Mouse (Mus musculus) left cerebral cortex, adult 18-20 months (tissue): ENCODE measurements around the gene Tmem30a. TPM values are rescaled to one million over a fixed set of nuclear protein-coding genes. Genes with fewer than 3 reads are reported as not detected.

Experiments used
- DNase-seq, 2 experiments: peaks; one replicate each; pipeline ENCODE4 v3.0.0; 2021 to 2022; ENCODE audit warnings: low spot score in 2 of 2, mixed read lengths in 1 of 2
- total RNA-seq, 2 experiments: library from RNA; stranded (reverse); gene quantifications; 2 replicates each; pipeline ENCODE4 v1.2.3; 2021

Tmem30a gene
- total RNA-seq, 2 experiments from 2014 or later, result 282 to 288 TPM

DNA sequence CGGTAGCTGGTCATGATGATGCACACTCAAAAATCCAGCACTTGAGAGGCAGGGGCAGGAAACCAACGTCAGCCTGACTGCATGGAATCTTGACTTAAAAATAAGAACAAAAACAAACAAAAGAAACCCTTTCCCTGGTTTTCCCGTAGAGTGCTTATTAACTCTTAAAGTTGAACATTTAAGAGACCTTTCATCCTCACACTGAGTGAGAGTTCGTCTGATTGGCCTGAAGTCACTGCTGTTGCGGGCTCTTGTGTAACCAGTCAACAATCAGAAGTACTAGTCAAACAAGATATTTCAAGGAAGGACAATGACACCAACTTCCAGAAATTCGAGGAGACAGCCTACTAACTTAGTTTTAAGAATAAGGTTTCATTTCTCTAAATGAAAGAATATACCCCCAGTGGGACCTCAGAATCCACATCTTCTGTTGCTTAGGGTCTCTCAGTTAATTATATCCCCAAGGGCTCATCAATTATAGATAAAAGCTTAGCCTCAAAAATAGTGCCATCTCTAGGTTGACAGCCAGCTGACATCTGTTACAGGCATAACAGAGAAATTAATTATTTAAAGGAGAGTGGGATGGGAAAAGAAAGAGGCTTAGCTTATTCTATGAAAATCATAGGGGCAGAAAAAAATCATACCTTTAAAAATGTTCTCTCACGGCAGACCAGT lies 3.3 kb upstream of the Tmem30a start:
- DNase-seq, result no peak

DNA sequence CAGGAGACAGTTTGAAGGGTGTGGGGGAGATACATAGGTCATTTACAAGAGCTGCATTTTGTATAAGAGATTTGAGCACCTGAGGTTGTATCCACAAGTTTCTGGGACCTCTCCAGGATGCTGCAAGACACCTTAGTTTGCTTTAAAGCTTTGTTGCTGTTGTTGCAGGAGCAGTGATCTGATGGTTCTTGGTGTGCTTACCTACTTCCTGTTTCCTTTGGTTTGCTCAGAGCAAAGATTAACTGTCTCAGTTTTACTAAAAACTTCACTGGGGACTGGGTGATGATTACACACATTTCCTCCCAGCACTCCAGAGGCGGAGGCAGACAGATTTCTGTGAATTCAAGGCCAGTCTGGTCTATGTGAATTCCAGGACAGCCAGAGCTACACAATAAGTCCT lies 1.8 kb upstream of the Tmem30a start:
- no peak for DNase-seq

DNA sequence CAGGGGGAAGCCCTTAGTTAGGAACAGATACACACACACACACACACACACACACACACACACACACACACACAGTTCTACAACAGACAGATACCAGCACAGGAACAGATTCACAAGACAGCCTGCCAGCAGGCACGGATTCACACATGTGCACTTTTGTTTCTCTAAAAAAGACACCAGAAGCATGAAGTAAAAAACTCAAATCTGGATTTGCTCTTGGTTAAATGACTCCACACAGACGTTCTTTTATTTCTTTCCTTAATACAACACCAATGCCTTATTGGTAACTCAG lies 7.6 kb downstream of the Tmem30a start:
- DNase-seq, result no peak

DNA sequence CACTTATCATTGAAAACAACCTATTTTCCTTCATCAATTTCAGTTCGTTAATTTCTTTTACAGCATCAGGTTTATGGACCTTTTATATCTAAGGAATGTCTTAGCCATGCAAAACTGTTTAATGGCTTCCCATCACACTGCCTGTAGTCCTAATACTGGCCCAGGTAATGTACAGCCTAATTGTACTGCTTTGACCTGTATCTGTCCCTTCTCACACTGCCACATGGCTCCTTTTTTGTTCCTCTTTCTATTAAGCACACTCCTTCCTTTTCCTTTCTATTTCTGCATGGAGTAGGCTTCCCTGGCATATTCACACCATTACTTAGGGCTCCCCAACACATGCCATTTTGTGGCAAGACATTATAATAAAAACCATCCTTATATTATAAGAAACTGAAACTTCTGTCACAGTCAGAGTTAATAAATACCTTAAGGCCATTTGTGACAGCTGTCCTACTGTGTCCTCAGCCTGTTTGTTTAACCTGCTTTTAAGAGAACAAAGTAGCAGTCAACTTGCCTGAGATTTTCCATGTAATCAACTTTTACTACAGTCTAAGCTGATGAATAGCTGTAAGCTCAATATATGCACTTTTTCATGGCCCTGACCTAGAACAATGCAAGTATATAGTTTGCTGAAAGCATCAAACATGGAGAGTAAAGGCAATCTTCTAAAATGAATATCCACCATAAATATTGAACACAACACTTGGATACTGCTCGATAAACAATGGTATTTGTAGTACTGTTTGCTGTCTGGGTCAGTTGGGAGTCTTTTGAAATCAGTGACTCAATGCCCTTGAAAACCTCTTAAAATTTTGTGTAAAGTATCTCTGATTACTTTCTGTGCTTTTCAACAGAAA lies 8.1 kb downstream of the Tmem30a start:
- DNase-seq, result no peak

DNA sequence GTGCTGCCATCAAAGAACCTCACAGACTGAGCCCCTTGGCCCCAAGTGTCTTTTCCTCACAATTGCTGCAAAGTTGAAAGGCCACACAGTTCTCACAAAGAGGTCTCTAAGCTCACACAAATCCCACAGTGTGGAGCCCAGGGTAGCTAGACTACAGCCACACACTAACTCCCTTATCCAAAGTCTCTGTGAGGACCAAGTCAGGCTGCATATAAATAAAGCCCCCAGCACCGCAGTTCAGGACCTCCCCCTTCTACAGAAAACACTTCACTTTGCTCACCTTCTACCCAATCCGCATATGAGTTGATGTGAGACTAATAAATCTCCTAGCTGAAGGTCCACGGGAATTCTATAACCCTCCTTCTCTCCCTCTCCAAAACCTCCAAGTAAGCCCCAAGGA lies 8.9 kb downstream of the Tmem30a start:
- DNase-seq, result no peak

DNA sequence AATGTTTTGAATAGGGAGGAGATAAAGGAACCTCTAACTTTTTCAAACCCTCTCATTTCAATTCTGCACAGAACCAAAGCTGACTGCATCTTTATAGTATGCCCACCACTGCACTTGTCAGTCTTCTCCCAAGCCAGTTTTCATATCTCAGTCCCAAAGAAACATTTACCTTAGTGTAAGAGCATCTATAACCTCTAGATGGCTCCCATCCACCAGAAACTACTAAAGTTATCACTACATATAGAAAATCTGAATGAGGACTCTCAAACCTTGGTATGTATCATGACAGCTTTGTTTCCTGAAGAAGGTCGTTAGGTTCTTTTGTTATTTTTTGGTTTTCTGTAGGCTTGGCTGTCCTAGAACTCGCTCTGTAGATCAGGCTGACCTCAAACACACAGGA lies 14.0 kb downstream of the Tmem30a start:
- DNase-seq, result no peak

DNA sequence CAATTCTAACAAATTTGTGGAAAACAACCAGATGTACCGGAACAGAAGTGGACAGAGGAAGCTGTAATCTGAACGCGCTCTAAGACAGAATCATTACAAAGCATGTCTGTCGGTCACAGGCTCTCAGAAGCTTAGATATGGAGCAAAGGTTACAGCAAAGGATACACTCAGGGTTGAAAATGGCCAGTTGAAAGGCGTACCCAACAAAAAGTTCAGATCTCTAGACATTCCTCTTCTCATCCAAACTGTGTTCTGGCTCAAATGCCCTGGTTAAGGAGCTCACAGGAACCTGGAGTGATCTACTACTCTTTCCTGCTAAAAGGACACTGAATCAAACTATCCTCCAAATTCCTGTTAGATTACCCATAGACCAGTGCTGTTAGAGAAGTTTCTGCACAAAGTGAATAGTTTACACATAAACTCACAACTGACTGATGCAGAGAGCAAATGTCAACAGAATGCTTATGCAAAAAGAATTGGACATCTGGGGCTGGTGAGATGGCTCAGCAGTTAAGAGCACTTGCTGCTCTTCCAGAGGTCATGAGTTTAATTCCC lies 26.2 kb downstream of the Tmem30a start:
- no peak for DNase-seq

DNA sequence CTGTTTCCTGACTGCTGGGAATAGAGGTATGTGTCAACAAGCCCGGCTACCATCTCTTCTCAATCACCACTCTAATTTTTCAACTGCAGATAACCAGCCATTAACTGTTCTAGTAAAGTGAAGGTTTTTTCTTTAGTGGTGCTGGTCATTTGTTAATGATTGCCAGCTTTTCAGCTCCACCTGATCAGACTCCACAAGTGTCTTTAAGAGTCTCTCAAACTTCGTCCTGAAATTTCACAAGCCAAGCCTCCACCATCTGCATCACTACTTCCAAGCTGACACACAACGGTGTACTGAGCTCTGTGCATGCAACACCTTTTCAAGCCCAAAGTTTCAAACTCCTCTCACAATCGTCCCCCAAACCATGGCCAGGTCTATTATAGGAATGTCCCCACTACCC lies 28.0 kb downstream of the Tmem30a start:
- DNase-seq, result no peak

DNA sequence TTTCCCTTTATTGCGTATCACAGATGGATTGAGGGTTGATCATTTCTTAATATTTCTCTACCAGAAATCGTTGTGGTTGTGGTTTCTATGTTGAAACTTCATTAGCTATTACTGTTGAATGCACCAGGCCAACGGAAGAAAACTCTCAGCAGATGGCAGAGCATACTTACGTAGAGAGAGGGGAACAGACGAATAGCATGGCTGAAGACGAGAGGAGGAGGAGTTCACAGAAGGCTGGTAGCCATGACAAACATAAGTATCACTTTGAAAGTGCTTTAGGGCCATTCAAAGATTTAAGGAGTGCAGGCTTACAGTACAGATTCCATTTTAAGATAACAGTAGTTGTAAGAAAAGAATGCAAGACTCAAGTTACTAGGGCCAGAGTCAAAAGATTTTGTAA lies 30.8 kb downstream of the Tmem30a start:
- no peak for DNase-seq

DNA sequence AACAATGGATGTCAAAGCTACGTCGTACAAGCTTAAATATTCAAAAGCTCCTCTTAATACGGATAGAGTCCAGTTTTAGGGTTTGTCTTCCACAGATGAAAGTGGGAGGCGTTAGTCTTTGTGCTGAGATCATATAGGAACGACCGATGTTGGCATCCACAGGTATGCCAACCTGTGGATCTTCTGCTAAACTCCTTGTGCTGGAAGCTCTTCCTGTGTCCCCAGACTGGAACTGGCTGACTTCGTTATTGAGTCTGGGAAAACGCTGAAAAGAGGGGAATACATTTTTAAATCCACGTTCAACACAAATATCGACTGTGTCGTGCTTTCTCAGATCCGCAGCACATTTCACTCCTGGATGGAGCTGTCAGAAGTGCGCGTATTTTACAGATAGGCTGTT lies 33.2 kb downstream of the Tmem30a start:
- no peak for DNase-seq

DNA sequence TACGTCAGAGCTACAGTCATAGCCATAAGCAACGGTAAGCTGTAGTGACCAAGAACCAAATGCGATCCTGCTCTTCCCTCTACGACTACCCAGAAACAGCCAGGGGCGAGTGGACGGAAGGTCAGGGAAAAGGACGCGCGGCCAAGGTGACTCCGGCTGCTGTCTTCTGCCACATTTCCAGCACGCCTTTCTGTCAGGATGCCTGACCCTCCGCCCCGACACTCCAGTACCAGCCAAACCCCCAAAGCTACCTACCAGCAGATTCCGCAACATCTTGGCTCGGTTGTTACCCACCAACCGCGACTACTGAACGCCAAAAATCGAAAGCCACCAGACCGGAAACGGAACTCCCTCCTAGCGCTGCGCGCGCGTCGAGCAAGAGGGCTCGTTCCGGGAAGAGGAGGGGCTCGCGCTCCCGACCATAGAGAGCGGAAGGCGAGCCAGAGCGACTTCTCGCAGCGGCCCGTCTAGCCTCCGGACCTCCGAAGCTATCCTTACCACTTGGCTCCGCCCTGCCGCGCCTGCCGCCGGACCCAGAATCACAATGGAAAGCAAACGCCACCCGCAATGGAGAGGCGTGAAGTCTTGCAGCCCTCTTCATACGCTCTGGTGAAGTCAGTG lies 33.8 kb downstream of the Tmem30a start, which contains the start of gene Cox7a2:
Gene Cox7a2, minus strand, starts transcription at position 494 of the 621 bp plus-strand sequence.
- DNase-seq, result peak; percentile 94 to 96

DNA sequence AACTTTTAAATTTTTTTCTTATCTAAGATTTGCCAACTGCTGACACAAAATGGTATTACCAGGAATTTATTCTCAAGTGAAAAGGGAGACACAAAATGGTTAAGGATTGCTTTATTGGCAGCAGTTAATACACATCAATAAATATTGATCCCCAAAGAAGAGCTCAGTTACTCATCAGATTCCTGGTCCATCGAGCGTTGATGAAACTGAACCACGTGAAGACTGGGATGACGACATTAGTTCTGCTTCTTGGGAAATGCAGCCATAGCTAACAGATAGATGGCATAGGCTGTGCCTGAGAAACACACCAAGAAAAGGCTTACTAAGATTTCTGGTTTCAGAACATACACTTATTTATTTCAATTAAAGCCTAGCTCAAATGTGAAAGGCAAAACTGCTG lies 38.0 kb downstream of the Tmem30a start:
- DNase-seq, result no peak

DNA sequence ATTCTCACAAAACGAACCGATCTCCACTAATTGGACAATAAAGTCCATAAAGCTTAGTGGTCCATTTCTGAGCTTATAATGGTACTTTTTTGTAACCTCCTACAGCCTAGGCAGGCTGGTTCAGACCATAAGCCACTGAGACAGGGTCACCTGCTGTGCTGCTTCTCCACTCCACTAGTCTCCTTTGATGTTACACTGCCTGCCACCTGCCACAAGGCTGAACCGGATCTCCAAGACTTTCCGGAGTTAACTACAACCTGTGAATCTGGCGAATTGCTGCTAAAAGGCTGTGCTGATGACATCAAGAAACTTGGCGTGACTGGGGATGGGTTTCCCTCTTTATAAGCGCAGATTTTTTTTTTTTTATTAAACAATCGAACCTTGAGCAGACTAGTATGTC lies 41.5 kb downstream of the Tmem30a start:
- DNase-seq, result no peak

DNA sequence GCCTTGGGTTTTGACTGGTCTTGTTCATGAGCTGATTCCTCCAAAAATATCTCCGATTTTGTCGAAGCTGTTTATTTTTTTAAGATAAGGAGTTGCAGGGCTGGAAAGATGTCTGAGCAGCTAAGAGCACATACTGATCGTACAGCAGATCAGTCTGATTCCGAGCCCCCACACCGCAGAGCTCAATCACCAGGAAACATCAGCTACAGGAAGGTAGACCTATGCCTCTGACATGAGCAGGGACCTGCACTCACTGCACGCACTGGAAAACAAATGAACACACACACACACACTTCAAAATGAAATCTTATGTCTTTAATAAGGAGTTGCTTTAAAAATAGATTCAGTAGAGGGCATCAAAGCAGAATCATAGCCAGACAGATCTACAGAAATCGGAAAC lies 42.6 kb downstream of the Tmem30a start:
- DNase-seq, result no peak

DNA sequence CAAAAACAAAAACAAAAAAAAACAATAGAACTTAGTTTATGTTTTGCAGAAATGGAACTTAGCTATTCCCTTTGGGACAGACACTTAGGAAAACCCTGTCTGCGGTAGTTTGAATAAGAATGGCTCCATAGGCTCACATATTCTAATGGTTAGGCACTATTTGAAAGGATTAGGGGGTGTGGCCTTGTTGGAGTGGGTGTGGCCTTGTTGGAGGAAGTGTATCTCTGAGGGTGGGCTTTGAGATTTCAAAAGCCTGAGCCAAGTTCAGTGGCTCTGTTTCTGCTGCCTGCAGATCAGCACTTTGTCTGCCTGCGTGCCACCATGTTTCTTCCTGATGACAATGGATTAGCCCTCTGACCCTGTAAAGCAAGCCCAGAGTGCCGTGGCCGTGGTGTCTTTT lies 48.3 kb downstream of the Tmem30a start:
- DNase-seq, result no peak

DNA sequence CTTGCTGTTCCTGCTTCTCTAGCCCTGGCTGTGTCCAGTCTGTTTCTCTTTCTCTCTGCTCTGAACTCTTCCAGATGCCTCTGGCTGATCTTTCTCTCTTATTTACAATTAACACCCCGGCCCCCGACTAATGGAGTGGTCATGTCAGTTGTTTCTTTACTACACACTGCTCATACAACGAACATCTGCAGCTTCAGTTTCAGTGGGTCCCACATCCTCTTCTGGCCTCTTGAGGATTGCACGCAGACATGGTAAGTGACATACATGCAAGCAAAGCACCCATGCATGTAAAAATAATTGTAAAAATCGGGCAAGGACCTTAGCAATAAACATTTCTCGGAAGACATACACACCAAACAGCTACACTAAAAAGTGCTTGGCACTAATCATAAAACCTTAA lies 57.7 kb downstream of the Tmem30a start:
- no peak for DNase-seq

DNA sequence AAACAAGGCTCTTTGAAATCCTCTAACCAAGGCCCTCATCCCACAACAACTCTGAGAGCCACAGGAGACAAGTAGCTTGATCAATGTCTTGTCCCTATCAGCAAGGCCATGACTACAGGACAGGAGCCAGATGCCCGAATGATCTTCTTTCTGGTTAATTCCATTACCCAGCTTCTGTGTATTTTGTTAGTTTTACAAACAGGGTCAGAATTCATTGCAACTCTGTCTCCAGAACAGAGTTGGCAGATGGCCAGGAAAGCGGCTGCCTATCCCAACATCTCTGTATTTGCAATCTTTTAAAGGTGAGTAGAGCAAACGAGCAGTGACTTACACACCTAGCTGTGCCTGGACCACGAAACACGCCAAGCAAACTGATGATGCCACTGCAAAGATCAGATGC lies 63.0 kb downstream of the Tmem30a start:
- DNase-seq, result no peak

DNA sequence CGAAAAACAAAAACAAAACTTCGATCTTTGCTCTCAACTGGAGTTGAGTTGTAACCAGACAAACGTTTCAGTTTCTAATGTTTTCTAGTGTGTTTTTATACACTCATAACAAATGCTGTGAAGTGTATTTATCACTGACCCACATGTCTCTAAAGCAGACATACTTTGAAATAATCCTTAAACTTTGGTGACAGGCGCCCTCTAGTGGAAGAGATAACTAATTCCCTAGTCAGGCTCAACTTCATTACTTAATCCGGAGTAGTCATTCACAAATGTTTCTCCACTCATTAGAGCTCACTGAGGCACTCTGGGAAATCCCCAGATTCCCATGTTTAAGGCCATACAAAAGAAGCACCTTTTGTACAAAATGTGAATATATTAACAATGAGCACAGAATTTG lies 70.2 kb downstream of the Tmem30a start:
- peak; percentile 9 to 40 for DNase-seq

DNA sequence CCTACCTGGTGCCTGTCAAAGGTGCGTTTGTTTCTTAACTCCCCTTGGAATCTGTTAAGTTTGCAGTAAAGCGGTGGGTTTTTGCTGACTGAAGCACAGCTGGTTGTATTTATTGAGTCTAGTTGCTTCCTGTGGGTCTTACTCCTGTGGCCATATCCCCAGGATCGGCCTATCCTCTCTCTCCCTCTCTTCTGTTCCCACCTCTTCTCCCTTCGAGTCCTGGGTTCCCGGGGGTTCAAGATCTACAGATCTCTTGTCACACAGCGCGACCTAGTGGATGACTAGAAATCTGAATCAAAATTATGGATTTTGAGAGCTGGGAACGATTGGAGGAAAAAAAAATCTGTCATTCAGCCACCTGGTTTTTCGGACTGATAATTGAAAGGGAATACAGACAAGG lies 72.3 kb downstream of the Tmem30a start:
- peak; percentile 54 to 72 for DNase-seq

DNA sequence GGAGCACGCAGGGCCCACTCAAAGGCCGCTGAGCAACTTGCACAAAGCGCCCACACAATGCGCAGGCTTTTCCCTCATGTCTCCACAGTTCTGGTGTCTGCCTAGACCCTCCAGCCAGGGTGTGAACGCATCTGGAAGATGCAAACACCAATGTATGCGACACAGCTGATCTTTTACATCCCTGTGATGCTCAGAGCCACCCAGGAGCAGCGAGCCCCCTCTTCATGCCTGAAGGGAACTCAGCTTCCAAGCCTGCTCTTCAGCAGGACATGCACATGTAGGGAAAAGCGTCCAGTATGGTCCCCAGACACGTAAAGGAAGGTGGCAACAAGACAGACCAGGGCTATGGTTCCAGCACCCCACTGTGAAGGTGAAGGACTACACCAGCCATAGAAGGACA lies 73.2 kb downstream of the Tmem30a start:
- DNase-seq, result peak in 1 of 2 experiments; percentile 30

DNA sequence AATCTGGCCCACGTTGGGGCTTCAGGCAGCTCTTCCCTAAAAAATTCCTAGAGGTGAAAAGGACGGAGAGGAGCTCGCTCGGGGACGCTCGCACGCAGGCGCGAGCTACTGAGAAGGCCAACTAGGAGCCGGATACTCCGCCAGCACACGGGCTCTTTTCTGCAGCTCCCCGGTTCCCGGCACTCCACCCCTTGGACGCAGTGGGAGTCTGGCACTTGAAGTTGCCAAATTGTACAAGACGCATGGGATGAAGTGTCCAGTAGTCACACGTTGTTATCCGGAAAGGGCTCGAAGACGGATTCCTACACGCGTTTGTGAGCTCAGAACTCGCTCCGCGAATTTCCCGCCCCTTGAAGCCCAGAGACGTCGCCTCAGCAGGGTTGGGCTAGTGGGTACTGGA lies 73.9 kb downstream of the Tmem30a start:
- peak in 1 of 2 experiments; percentile 9 for DNase-seq
